Mouse (Mus musculus) right cerebral cortex, postnatal 25 days (tissue): ENCODE results near the gene Gmppa.
A peak's percentile ranks its signal among the peaks of the same experiment; 100 is the strongest.

Experiments
- DNase-seq: peaks from one replicate; pipeline ENCODE4 v3.0.0; 2022

The Gmppa gene

DNA sequence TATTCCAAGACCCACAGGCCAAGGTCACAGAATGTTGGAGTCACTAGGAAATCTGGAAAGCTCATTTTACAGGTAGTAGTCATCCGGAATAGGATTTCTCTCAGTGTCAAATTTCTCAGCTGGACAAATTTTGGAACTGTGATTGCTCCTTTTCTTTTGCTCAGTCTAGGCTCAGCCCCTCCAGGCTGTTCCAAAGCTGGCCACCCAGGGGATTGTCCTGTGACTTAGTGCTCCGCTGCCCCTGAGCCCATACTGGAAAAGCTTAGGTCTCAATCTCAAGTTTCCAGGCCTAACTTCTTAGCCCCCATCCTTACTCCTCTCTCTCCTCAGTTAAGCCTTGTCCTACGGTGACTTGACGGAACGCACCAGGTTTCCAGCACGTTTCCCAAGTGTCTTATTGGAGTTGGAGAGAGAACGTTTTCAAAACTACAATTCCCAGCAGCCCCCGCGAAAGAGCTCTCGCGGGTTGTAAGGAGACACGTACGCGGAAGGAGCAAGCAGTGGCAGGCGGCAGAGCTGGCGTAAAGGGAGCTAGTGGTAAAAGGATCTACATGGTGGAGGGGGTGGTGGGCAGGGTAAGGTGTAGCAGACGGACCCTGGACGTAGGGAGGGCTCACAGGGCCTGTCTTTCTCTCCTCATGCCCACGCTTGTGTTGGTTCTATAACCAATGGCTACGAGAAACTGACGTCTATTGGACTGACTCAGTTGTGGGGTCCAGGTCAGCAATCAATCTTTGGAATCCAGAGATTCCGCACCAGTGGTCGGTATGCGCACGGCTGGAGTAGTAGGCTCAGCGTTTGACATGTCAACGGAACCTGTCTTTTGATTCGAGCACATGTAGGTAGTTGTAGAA, at the start of gene Gmppa:
Gmppa (plus strand) TSS at position 456 of the 854 bp plus-strand sequence.
- peak; percentile 78 for DNase-seq

DNA sequence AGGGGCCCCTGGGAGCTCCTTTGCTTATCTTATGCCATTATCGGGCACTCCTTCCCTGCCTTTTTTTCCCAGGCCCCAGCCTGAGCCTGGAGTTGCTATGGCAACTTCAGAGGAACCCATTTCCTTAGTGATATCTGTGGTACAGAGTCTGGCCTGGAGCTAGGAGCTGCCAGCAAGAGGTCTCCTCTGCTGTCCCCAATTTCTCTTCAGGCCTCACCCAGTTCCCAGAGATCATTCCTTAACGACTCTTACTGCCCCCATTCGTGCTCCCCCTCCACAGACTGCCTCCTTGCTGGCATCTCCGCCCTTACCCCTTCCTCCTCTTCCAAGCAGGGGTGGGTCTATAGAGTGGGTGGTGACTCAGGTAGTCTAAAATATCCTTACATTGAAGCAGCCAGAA, 49.6 kb upstream of the Gmppa start:
- DNase-seq = peak; percentile 53

DNA sequence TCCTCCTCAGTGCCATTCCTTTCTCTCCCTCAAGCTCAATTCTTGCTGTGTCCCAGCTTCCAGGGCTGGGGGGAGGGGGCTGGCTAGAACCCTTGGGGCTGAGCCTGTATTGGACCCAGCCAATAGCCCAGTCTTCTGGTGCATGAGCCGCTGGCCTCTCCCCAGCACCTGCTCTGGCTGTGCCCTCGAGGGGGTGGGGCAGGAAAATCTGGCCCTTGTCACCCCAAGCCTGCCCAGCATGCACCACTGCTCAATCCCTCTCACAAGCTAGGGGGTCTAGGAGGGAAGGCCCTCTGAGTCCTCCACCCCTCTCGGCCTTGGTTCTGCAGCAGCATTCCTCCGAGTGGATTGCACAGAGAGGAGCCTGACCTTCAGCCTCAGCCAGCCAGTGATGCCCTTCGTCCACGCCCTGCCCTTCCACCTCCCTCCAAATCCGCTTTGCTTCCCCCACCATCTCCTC, 48.2 kb upstream of the Gmppa start:
- DNase-seq = no peak

DNA sequence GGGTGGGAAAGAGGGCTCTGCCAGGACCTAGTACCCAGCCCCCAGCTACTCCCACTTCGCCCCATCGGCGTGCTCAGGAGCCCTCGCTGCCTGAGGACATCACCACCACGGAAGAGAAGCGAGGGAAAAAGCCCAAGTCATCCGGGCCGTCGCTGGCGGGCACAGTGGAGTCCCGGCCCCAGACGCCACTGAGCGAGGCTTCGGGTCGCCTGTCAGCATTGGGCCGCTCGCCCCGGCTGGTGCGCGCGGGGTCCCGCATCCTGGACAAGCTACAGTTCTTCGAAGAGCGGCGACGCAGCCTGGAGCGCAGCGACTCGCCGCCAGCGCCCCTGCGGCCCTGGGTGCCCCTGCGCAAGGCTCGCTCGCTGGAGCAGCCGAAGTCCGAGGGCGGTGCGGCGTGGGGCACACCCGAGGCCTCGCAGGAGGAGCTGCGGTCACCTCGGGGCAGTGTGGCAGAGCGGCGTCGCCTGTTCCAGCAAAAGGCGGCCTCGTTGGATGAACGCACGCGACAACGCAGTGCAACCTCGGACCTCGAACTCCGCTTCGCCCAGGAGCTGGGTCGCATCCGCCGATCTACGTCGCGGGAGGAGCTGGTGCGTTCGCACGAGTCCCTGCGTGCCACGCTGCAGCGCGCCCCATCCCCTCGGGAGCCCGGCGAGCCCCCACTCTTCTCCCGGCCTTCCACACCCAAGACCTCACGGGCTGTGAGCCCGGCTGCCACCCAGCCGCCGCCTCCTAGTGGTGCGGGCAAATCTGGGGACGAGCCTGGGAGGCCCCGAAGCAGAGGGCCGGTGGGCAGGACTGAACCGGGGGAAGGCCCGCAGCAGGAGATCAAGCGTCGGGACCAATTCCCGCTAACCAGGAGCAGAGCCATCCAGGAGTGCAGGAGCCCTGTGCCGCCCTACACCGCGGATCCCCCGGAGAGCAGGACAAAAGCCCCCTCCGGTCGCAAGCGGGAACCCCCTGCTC, 47.5 kb upstream of the Gmppa start:
- peak; percentile 41 for DNase-seq

DNA sequence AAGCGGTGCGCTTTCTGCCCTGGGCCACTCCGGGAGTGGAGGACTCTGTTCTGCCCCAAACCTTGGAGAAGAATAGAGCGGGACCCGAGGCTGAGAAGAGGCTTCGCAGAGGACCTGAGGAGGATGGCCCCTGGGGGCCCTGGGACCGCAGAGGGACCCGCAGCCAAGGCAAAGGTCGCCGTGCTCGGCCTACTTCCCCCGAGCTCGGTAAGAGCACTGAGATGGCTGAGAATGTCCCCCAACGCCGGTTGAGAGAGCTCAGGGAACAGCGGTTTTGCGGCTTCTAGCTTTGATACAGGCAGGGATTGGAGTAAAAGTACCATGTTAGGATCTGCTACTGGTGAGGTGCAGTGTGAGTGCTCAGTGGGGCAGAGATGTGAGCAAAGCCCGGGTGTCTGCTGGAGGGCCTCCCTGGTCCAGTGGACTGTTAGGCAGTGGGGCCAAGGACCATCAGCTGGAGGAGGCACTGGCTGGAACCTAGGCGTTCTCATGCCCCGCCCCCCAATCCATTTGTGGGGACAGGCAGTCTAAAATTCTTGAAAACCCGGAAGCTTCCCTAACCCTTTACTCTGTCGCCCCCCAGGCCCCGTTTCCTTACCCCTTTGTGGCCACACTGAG, 46.7 kb upstream of the Gmppa start:
- DNase-seq = no peak

DNA sequence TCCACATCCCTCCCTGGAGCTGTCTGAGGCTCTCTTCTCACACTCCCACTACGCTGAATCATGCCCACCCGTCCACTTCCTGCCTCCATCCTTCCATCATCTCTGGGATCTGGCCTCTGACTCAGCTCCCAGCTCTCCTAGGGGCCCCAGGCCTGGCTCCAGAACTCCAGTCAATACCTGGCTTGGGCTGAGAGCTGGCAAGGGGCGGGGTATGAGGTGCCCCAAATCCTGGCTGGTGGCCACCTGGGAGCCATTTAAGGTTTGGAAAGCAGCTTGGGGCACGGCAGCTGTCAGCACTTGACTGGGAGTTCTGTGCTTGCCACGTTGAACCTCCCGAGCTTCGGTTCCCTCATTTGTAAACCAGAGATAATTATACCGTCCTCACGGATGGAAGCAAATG, 42.6 kb upstream of the Gmppa start:
- DNase-seq = peak; percentile 60

DNA sequence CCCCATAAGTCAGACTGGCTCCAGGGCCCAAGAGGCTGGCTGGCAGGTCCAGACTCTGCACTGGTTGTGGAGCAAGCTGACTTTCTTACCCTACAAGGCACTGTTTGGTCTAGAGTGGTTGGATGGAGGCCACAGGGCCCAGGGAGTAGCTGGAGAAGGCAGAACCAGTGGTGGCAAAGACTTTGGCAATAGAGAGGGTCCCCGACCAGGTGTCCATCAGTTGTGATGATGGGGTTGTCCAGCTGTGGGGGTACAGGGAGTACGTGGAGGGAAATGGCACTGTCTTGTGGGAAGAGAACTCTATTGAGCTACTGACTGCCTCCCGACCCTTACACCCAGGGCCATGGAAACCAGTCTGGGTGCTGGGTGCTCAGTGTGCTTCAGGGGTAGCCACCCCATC, 41.9 kb upstream of the Gmppa start:
- DNase-seq = no peak

DNA sequence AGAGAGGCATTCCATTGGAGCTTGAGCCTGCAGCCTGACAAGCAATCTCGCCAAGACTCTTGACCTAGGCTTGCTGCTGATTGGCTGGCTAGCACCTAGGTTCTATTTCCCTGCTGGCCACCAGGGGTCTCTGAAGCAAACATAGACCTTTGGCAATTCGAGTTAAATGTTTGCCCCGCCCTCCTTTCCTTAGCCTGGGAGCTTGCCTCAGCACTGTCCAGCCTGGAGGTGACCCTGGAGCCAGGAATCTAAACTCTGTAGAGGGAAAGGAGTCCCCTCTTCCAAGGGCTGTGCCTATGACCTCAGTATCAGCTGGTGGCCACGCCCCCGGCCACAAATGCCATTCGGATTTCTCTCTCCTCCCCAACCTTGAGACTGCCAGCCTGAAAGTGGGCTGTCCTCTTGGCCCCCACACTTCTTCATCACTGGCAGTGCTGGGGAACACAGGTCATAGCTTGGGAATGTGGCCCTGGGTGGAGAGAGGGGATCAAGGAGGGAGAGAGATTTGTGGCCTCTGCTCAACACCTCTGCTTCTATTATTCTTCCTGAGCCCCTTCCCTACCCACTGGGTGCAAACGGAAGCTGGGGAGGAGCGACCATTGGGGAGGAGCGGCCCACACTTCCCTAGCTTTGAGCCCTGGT, 36.8 kb upstream of the Gmppa start:
- DNase-seq = no peak

DNA sequence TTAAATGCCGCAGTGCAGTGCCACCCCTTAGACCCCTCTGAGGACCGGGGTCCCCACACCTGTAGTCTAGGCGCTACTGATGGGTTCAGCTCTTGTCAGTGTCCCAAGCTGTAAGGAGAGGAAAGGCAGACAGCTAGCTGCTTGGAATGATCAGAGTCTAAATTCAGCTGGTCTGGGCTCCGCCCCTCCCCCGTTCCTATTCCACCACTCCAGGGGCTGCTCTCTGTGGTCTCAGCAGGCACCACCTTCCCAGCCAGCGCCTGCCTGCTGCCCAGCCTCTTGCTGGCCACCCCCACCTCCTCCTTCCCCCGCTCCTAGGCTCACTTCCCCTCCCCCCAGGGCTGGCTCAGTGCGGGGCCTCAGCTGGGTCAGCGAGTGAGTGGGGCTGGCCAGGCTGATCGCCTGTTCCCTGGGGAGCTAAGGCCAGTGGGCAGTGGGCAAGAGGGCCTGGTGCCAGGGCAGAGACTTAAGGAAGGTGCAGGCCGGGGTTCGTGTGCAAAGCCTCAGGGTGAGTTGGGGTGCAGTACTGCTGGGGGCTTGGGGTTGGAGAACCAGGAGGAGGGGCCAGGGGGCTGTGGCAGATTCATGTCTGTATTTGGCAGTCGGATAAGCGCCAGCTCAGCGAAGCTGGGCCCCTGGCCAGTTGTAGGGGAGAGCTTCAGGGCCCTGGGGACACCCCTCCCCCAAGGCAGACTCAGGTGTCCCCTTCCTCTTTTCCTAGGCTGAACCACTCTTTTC, 35.8 kb upstream of the Gmppa start:
- no peak for DNase-seq

DNA sequence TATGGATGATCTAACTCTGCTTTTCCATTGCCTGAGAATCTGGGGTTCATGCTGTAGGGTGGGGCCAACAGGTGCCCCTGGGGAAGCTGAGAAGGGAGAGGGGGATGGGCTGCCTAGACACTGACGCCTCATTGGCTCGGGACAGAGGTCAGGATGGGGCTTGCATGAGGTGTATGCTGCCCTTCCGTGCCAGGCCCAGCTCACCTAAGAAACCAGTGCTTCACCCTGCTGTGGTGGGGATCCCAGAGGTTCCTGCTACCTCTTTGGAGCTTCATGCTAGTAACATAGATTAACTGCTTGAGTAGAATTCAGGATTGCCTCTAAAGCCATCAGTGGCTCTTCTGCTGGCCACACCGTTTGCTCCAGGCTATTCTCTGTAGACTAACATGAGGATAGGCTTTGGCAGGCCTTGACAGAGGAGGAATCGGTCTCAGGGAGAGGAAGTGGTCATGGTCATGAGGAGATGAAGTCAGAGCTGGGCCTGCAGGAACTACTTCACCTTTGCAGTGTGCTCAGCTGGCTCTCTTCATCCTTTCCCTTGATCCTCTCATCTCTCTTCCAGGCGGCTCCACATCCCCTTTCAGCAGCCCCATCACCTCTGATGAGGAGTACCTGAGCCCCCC, 35.1 kb upstream of the Gmppa start:
- no peak for DNase-seq

DNA sequence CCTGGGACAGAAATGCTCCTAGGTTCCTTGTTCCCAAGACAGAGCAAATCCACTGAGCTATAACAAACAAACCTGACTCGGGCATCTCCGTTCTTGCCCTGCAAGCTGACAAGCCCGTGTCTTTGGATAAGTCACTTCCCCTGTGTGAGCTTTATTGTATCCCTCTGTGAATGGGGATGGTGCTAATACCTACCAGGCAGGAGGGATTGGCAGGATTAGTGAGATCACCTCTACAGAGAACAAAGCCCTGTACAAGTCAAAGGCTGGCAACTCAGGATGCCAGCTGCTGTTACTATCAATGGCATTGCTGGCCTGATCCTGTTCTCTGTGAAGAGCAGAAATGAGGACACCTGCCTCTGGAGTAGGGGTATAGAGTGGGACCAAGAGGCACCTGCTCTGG, 30.2 kb upstream of the Gmppa start:
- DNase-seq = no peak

DNA sequence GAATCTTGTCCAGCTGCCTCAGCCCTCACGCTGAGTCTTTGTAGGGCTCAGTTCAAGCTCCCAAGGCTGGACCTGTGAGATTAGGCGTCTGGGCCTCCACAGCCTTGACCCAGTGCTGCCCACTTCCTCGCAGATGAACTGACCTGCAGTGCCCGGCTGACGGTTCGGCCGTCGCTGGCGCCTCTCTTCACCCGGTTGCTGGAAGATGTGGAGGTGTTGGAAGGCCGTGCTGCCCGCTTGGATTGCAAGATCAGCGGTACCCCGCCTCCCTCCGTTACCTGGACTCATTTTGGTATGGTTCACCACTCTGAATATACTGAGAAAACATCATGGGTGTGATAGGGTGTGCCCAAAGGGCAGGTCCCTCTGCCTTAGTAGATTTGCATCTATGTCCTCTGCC, 29.6 kb upstream of the Gmppa start:
- no peak for DNase-seq

DNA sequence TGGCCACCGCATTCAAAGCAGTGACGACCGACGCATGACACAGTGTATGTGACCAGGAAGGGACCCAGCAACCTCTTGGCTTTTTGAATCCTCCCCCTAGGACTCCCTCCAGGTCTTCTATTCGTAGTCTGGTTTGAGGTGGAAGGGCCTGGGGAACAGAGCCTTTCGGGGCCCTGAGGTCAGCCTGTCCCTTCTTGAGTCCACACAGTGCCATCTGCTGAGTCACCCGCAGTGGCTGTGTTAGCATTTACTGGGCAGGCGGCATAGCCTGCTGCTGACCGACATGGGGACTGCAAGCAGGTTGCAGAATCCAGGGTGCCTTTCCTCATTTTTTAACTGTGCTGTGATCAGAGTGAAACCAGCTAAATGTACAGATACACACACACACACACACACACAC, 28.7 kb upstream of the Gmppa start:
- no peak for DNase-seq

DNA sequence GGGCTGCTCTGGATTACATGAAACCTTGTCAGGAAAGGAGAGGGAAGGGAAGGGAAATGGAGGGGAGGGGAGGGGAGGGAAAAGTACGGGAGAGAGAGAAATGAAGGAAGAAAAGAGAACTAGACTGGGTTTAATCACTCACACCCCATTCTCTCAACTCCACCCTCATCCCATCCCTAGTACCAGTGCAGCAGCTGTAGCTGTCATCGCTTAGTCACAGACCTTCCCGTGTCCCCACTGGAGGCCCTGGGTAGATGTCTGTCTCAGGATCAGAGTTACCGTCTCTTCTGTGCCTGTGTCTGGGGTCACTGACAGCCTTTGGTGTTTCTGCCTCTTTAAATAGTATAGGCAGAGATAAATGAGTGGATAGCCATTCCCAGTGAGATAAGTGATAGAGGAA, 27.5 kb upstream of the Gmppa start:
- DNase-seq = no peak

DNA sequence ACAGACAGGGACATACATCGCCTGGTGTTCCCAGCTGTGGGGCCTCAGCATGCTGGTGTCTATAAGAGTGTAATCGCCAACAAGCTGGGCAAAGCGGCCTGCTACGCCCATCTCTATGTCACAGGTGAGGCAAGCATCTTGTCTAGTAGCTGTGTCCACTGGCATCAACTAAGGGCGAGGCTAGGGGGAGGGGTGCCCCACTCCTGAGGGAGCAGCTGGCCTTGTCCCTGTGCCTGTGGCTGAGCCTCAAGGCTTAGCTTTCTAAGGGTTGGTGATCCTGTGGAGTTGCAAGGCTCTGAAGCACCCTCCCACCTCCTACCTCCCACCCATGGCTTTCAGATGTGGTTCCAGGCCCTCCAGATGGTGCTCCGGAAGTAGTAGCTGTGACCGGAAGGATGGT, 25.8 kb upstream of the Gmppa start:
- DNase-seq = no peak

DNA sequence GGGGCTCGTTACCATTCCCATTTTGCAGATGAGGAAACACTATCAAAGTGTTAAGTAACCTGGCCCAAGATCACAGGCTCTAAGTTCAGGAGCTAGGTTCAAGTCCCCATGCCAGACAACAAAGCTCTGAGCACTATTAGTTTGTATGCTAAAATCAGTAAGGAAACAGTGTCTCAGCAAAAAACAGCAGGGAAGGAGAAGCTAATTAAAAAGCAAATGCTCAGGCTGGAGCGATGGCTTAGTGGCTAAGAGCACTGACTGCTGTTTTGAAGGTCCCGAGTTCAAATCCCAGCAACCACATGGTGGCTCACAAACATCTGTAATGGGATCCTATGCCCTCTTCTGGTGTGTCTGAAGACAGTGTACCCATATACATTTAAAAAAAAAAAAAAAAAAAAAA, 23.5 kb upstream of the Gmppa start:
- no peak for DNase-seq

DNA sequence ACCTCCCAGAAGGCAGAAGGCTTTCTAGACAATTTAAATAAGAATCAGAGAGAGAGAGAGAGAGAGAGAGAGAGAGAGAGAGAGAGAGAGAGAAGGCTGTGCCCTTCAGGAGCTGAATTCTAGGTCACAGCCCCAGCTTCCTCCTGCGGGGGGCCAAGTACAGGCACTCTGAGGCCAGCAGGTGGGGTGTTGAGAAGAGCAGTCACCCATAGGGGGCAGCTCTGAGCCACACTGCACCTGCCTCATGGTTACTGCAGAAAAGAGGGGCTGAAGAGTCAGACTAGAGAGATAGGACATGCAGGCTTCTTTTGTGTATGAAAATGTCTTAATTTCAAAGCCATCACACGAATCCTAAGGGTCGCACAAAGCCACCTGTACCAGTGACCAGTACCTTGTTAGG, 22.0 kb upstream of the Gmppa start:
- no peak for DNase-seq

DNA sequence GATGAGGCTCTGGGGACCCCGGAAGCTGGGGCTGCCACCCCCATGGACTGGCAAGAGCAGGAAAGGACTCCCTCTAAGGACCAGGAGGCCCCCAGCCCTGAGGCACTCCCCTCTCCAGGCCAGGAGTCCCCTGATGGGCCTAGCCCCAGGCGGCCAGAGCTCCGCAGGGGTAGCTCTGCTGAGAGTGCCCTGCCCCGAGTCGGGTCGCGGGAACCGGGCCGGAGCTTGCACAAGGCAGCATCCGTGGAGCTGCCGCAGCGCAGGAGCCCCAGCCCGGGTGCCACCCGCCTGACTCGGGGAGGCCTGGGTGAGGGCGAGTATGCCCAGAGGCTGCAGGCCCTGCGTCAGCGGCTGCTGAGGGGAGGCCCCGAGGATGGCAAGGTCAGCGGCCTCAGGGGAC, 13.9 kb upstream of the Gmppa start:
- DNase-seq = no peak

DNA sequence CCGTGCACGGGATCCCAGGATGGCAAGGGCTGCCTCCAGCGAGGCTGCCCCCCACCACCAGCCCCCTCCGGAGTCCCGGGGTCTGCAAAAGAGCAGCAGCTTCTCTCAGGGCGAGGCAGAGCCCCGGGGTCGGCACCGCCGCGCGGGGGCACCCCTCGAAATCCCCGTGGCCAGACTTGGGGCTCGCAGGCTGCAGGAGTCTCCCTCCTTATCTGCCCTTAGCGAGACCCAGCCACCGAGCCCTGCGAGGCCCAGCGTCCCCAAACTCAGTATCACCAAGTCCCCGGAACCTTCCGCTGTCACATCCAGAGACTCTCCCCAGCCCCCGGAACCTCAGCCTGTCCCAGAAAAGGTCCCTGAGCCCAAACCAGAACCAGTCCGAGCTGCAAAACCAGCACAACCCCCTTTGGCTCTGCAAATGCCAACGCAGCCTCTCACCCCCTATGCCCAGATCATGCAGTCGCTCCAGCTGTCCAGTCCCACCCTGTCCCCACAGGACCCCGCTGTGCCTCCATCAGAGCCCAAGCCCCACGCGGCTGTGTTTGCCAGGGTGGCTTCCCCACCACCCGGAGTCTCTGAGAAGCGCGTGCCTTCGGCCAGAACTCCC, 13.4 kb upstream of the Gmppa start:
- no peak for DNase-seq

DNA sequence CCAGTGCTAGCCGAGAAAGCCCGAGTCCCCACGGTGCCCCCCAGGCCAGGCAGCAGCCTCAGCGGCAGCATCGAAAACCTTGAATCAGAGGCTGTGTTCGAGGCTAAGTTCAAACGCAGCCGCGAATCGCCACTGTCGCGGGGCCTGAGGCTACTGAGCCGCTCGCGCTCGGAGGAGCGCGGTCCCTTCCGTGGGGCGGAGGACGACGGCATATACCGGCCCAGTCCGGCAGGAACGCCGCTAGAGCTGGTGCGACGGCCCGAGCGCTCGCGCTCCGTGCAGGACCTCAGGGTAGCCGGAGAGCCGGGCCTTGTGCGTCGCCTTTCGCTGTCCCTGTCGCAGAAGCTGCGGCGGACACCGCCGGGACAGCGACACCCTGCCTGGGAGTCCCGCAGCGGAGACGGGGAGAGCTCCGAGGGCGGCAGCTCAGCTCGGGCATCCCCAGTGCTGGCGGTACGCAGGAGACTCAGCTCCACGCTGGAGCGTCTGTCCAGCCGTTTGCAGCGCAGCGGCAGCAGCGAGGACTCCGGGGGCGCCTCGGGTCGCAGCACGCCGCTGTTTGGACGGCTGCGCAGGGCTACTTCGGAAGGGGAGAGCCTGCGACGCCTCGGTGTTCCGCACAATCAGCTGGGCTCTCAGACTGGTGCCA, 12.8 kb upstream of the Gmppa start:
- DNase-seq = no peak
